Mouse (Mus musculus) neural tube, embryonic 11.5 days (tissue): ENCODE results near the gene Fubp1. TPM values are rescaled to one million over a fixed set of nuclear protein-coding genes. Genes with fewer than 3 reads are reported as not detected.
A peak's percentile ranks its signal among the peaks of the same experiment; 100 is the strongest.

Experiments used
- ATAC-seq: fragments of 200-750 bp; cut with Nextera tagmentation; 2 replicates; pipeline ENCODE4 v1.8.0; 2017; ENCODE audit warnings: moderate number of reproducible peaks, mild to moderate bottlenecking, moderate TSS enrichment, moderate library complexity; ENCODE audit not compliant: insufficient read depth, low FRiP score, low TSS enrichment
- DNase-seq: peaks from one replicate; pipeline ENCODE4 v3.0.0-alpha.2; 2015; ENCODE audit warnings: low spot score
- H3K27ac ChIP-seq: fragments of 300-500 bp; sonication (generic); 2 replicates; pipeline ENCODE4 v1.5.1; 2014; ENCODE audit warnings: low read depth, mild to moderate bottlenecking, low read length
- H3K27me3 ChIP-seq: fragments of 300-500 bp; sonication (generic); 2 replicates; pipeline ENCODE4 v1.6.1; 2014; ENCODE audit warnings: mild to moderate bottlenecking, low read length, mixed read lengths; ENCODE audit not compliant: control insufficient read depth, insufficient read depth
- H3K36me3 ChIP-seq: fragments of 300-500 bp; sonication (generic); 2 replicates; pipeline ENCODE4 v1.6.1; 2014; ENCODE audit warnings: mild to moderate bottlenecking, low read length, moderate library complexity, mixed read lengths; ENCODE audit not compliant: control insufficient read depth, insufficient read depth
- H3K4me1 ChIP-seq: fragments of 300-500 bp; sonication (generic); 2 replicates; pipeline ENCODE4 v1.6.1; 2014; ENCODE audit warnings: low read length, mixed read lengths; ENCODE audit not compliant: control insufficient read depth, insufficient read depth
- H3K4me2 ChIP-seq: fragments of 300-500 bp; sonication (generic); 2 replicates; pipeline ENCODE4 v1.6.1; 2014; ENCODE audit warnings: low read depth, mild to moderate bottlenecking, moderate library complexity
- H3K4me3 ChIP-seq: fragments of 300-500 bp; sonication (generic); 2 replicates; pipeline ENCODE4 v1.5.1; 2014; ENCODE audit warnings: low read depth, low read length
- H3K9ac ChIP-seq: fragments of 300-500 bp; sonication (generic); 2 replicates; pipeline ENCODE4 v1.6.1; 2014; ENCODE audit warnings: mild to moderate bottlenecking, low read length
- H3K9me3 ChIP-seq: fragments of 300-500 bp; sonication (generic); 2 replicates; pipeline ENCODE4 v1.6.1; 2016; ENCODE audit warnings: low read length; ENCODE audit not compliant: control insufficient read depth
- WGBS: fragments of 180-500 bp; shearing (Covaris S2); extraction: QIAGEN DNeasy Blood & Tissue Kit; methylation state at CpG from one replicate; pipeline ENCODE4 v1.1.7; 2014; 5-methylcytosine and 5-hydroxymethylcytosine counted together
- polyA plus RNA-seq: library from polyadenylated mRNA; unstranded; fragments of >200 nt; fragmentation: Nextera tagmentation; extraction: Ambion mirVana; gene quantifications from 2 replicates; pipeline ENCODE4 v1.2.1, GENCODE M21; 2014

Gene Fubp1
- polyA plus RNA-seq, 1 experiment from 2014 or later = 403 TPM

DNA sequence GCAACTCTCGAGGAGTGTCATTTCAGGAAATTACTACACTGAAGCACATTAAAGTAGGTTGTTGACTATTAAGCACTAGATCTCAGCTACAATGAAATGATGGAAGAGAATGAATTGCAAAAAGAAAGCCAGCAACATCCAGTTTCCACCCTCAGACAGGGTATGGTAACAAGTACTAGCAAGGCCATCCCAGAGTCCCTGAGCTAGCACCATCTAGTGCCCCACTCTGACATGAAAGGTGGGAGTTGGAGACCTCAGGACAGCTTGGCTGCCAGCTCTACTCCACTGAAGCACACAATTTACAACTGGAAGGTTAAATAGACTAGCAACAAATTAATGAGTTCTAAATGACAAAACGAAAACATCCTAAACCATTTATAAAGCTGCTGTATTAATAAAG, 67.7 kb downstream of the Fubp1 start:
- 89% methylated on average over 2 of the region's 2 CpGs for WGBS
- no peak for DNase-seq
- Histone ChIP-seq H3K4me3 (no peak overlapping the region), H3K9me3 (no peaks in the 10 kb centered on the region), H3K27ac (no peak overlapping the region), H3K4me2 (no peak overlapping the region), H3K9ac (no peak overlapping the region), H3K36me3 (no peaks in the 10 kb centered on the region), H3K27me3 (no peaks in the 10 kb centered on the region), H3K4me1 (no peaks in the 10 kb centered on the region)
- no peak for ATAC-seq

DNA sequence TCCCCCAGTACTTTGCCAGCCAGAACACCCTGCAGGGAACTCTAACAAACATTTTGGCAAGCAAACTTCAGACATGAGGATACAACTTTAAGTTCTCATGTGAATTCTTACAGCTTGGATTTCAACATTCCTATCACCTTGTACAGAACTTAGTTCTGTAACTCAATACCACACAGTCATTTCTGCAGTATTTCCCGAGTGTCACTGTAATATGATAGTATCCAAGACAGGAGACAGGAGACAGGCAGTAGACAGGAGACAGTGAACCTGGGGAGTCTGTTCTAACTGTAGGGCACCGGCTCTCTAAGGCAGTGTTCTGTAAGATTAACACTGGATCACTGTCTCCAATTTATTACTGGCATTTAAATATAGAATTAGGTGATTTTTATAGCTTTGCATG, 68.2 kb downstream of the Fubp1 start:
- WGBS = 59% methylated on average over 2 of the region's 2 CpGs

DNA sequence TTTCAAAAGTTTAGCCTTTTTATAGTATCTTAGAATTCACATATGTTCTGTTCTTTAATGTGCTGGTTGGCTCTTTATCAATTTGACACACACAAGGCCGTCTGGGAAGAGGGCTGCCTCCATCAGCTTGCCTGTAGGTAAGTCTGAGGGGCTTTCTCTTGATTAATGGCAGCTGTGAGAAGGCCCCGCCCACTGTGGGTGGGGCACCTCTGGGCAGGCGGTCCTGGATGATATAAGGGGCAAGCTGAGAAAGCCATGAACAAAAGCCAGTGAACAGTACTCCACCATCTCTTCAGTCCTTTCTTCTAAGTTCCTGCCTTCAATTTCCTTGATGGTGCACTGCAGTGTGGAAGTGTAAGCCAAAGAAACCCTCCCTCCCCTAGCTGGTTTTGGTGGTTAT, 71.9 kb downstream of the Fubp1 start:
- Histone ChIP-seq H3K36me3 (peaks cover 4% of the 10 kb centered on the region), H3K4me1 (no peaks in the 10 kb centered on the region), H3K4me3 (no peak overlapping the region), H3K9me3 (no peaks in the 10 kb centered on the region), H3K27ac (no peak overlapping the region), H3K4me2 (no peak overlapping the region), H3K27me3 (no peaks in the 10 kb centered on the region), H3K9ac (no peak overlapping the region)
- ATAC-seq (peak; percentile 63; the same call in 1 of the 2 replicates), DNase-seq (no peak)
- 41% methylated on average over 3 of the region's 3 CpGs for WGBS

More for the DNA sequence above, 68.2 kb downstream of the Fubp1 start:
- no peaks in the 10 kb centered on the region for H3K9me3 ChIP-seq
- no peak overlapping the region for H3K4me3 ChIP-seq
- H3K36me3 ChIP-seq = 0 out of 2 replicates have a peak, but pooled peaks cover 1% of the 10 kb centered on the region
- ATAC-seq (no peak), DNase-seq (no peak)
- no peak overlapping the region for H3K4me2 ChIP-seq
- H3K27ac ChIP-seq = no peak overlapping the region
- H3K9ac ChIP-seq = no peak overlapping the region
- no peaks in the 10 kb centered on the region for H3K4me1 ChIP-seq
- no peaks in the 10 kb centered on the region for H3K27me3 ChIP-seq

DNA sequence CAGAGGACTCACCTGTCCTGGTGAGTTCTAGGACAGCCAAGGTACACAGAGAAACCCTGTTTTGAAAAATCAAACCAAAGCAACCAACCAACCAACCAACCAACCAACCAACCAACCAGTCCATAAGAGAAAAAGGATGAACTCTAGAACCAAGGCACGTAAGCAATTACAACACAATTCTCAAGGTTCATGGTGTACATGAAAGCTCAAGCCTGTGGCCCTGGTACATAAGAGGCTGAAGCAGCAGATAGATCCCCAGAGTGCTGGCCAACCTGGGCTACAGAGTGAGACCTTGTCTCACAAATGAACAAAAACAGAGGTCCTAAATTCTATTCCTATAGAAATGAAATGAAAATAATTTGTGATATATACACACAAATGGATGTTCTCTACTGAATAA, 74.1 kb downstream of the Fubp1 start:
- Histone ChIP-seq H3K9ac (no peak overlapping the region), H3K4me1 (no peaks in the 10 kb centered on the region), H3K36me3 (peaks cover 6% of the 10 kb centered on the region), H3K27ac (no peak overlapping the region), H3K9me3 (no peaks in the 10 kb centered on the region), H3K27me3 (no peaks in the 10 kb centered on the region), H3K4me3 (no peak overlapping the region), H3K4me2 (no peak overlapping the region)
- 96% methylated on average over 1 of the region's 1 CpGs for WGBS
- DNase-seq = no peak
- ATAC-seq = no peak

DNA sequence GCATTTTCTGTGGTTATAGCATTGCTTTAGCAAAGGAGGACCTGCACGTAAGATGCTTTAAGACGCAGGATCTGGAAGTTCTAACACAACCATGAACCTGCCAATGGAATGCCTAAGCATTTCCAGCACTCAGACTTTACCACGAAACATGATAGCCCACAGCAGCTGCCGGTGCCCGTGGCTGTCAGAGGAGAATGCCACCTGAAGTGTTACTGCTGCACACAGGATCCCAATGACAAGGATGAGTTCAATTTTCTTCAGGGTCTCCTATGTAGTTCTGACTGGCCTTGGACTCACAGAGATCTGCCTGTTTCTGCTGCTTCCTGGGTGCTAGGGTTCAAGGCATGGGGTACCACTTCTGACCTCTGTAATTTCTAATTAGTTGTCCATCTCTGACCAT, 74.5 kb downstream of the Fubp1 start:
- Histone ChIP-seq H3K27ac (no peak overlapping the region), H3K4me3 (no peak overlapping the region), H3K9me3 (no peaks in the 10 kb centered on the region), H3K4me1 (no peaks in the 10 kb centered on the region), H3K36me3 (peaks cover 6% of the 10 kb centered on the region), H3K4me2 (no peak overlapping the region), H3K27me3 (no peaks in the 10 kb centered on the region), H3K9ac (no peak overlapping the region)
- ATAC-seq = no peak
- no peak for DNase-seq
- 81% methylated on average over 5 of the region's 5 CpGs for WGBS

Other genes with a start within 250 kb of the Fubp1 start
- gene Gipc2, start 44.2 kb upstream of the Fubp1 start, polyA plus RNA-seq = 1.1 and 1.6 TPM in 2 replicates
- 26.5 and 27.0 TPM in 2 replicates for gene Dnajb4, start 120 bp upstream of the Fubp1 start, polyA plus RNA-seq
- 5.9 and 6.0 TPM in 2 replicates for gene Nexn, start 55.9 kb downstream of the Fubp1 start, polyA plus RNA-seq
- 19.4 and 20.6 TPM in 2 replicates for gene Miga1, start 130.0 kb downstream of the Fubp1 start, polyA plus RNA-seq
- 81.3 and 81.9 TPM in 2 replicates for gene Usp33, start 136.1 kb downstream of the Fubp1 start, polyA plus RNA-seq
- gene Zzz3, start 185.1 kb downstream of the Fubp1 start, polyA plus RNA-seq = 59.4 and 64.6 TPM in 2 replicates